Mouse (Mus musculus): ENCODE data around the gene Trim80.
A peak's percentile ranks its signal among the peaks of the same experiment; 100 is the strongest.

Gene Trim80

GRCm38 (mm10) chr11:115439906-115440595 is at the start of gene Trim80:
Gene Trim80 (plus strand): TSS chr11:115440545.
- DNase-seq (ENCODE audit: low spot score): peak; percentile 51

- no peak for DNase-seq (ENCODE audit: low spot score)
Observed at GRCm38 (mm10) chr11:115391358-115391757, 49.0 kb upstream of the Trim80 start.

- DNase-seq (ENCODE audit: low spot score): peak; percentile 44
Observed at GRCm38 (mm10) chr11:115393721-115394325, 46.5 kb upstream of the Trim80 start.

- no peak for DNase-seq (ENCODE audit: low spot score)
Observed at GRCm38 (mm10) chr11:115398085-115398484, 42.3 kb upstream of the Trim80 start.

GRCm38 (mm10) chr11:115400126-115400525 is 40.2 kb upstream of the Trim80 start:
- DNase-seq (ENCODE audit: low spot score): no peak

GRCm38 (mm10) chr11:115400630-115401391 is 39.5 kb upstream of the Trim80 start:
- no peak for DNase-seq (ENCODE audit: low spot score)

GRCm38 (mm10) chr11:115403338-115404124 is 36.8 kb upstream of the Trim80 start, which contains the start of gene Mrpl58:
Gene Mrpl58 (plus strand): TSS chr11:115403752.
- peak; percentile 88 for DNase-seq (ENCODE audit: low spot score)

GRCm38 (mm10) chr11:115405723-115406122 is 34.6 kb upstream of the Trim80 start:
- no peak for DNase-seq (ENCODE audit: low spot score)

GRCm38 (mm10) chr11:115406858-115407401 is 33.4 kb upstream of the Trim80 start:
- no peak for DNase-seq (ENCODE audit: low spot score)

GRCm38 (mm10) chr11:115408266-115408920 is 32.0 kb upstream of the Trim80 start:
- no peak for DNase-seq (ENCODE audit: low spot score)

GRCm38 (mm10) chr11:115409556-115409955 is 30.8 kb upstream of the Trim80 start:
- no peak for DNase-seq (ENCODE audit: low spot score)

- peak; percentile 97 for DNase-seq (ENCODE audit: low spot score)
Observed at GRCm38 (mm10) chr11:115419531-115420237, 20.7 kb upstream of the Trim80 start, which contains the start of the genes Atp5h and Kctd2. Gene Atp5h (minus strand): TSS chr11:115419962. Gene Kctd2 (plus strand): TSS chr11:115420128.

- peak; percentile 79 for DNase-seq (ENCODE audit: low spot score)
Observed at GRCm38 (mm10) chr11:115420336-115421190, 19.8 kb upstream of the Trim80 start.

- peak; percentile 53 for DNase-seq (ENCODE audit: low spot score)
Observed at GRCm38 (mm10) chr11:115421328-115421727, 19.0 kb upstream of the Trim80 start.

- DNase-seq (ENCODE audit: low spot score): no peak
Observed at GRCm38 (mm10) chr11:115421972-115422371, 18.4 kb upstream of the Trim80 start.

- no peak for DNase-seq (ENCODE audit: low spot score)
Observed at GRCm38 (mm10) chr11:115423091-115423490, 17.3 kb upstream of the Trim80 start.

- DNase-seq (ENCODE audit: low spot score): no peak
Observed at GRCm38 (mm10) chr11:115424666-115425065, 15.7 kb upstream of the Trim80 start.

- no peak for DNase-seq (ENCODE audit: low spot score)
Observed at GRCm38 (mm10) chr11:115425671-115426070, 14.7 kb upstream of the Trim80 start.

Data from testis, postnatal 14 days (tissue).